Mouse (Mus musculus) embryonic fibroblast, embryonic 13.5 days (primary cell): ENCODE measurements at regions not wholly inside any gene's neighbourhood (a gene's known extent, or its start where the extent isn't known, plus 50 kb on each side); places are given as distances from the start of the nearest gene placed in this dataset.
A peak's percentile ranks its signal among the peaks of the same experiment; 100 is the strongest.

ENCODE experiments used
- H3K27ac ChIP-seq: 2 replicates; pipeline ENCODE4 v1.5.1; 2012; ENCODE audit warnings: low read length, control low read depth, inconsistent platforms; ENCODE audit not compliant: insufficient read depth
- H3K4me1 ChIP-seq: 2 replicates; pipeline ENCODE4 v1.6.1; 2011; ENCODE audit warnings: low read length; ENCODE audit not compliant: control insufficient read depth, insufficient read depth
- H3K4me3 ChIP-seq: 2 replicates; pipeline ENCODE4 v1.5.1; 2011; ENCODE audit warnings: mild to moderate bottlenecking, control low read depth, low read length; ENCODE audit not compliant: insufficient read depth
- CTCF ChIP-seq: IDR thresholded peaks from 2 replicates; pipeline ENCODE4 v1.5.1; 2011; ENCODE audit warnings: mild to moderate bottlenecking, control low read depth, low read length, moderate library complexity, borderline replicate concordance; ENCODE audit not compliant: insufficient read depth
- POLR2A ChIP-seq: IDR thresholded peaks from 2 replicates; pipeline ENCODE4 v1.6.1; 2011; ENCODE audit warnings: low read depth, mild to moderate bottlenecking, control low read depth, low read length, moderate library complexity

DNA sequence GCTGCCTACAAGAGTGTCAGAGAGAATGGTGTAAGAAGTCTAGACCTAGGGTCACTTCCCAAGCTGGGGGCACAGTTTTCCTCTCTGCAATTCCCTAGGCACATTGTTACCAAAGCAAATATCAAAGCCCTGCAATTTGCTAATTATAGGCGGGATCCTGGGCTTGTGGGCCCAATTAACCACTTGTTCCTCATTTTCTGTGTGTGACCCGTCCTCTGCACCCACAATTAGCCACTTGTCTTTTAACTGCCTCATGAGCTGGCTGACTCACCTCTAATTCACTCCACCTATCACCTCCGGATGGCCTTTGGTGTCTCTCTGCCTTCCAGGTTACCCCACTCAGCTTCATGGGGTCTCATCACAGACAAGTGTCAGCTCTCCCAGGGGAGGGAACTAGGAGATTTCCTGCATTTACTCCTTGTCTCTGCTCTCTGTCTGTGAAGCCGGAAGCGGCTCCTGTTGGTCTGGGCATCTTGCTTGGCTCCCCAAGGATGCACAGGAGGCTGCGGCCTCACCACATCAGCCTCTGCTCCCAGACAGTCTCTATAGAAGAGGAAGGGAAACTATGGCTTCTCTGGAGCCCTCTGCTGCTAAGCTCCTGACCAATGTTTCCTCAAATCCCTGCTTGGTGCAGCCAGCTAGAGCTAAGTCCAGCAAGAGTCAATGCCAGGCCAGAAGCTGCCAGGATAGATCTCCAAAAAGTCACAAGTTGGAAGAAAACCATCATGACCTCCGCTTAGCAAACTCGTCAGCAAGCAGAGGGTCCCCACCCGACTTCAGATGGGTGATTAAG lies 73.2 kb upstream of the Hes1 start:
- H3K27ac ChIP-seq: no peak overlapping the region
- no peaks in the 10 kb centered on the region for H3K4me1 ChIP-seq
- TF ChIP-seq POLR2A: no peak
- TF ChIP-seq CTCF: no peak
- no peak overlapping the region for H3K4me3 ChIP-seq

DNA sequence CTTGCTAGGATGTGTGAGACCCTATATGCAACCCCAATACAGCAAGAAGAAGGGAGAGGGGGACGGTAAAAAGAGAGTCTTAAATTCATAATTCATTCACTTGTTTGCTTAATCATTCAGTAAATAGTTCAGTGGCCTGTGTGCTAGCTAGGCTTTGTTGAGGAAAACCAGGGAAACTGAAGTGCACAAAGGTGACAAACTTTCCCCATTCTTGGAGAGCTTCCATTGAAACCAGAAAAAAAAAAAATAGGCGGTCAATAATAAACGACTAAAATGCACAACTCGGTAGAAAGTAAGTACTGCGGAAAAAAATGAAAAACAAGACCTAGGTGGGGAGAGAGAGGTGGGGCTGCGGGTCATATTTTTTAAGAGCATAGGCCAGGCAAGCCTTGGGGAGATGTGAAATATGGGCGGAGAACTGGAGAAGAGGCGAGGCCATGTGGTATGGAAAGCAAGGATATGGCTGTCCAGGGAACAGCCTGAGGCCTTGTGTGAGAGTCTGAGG lies 72.3 kb upstream of the Hes1 start:
- TF ChIP-seq POLR2A: no peak
- no peak for TF ChIP-seq CTCF
- Histone ChIP-seq H3K4me1 (no peaks in the 10 kb centered on the region), H3K27ac (no peak overlapping the region), H3K4me3 (no peak overlapping the region)

DNA sequence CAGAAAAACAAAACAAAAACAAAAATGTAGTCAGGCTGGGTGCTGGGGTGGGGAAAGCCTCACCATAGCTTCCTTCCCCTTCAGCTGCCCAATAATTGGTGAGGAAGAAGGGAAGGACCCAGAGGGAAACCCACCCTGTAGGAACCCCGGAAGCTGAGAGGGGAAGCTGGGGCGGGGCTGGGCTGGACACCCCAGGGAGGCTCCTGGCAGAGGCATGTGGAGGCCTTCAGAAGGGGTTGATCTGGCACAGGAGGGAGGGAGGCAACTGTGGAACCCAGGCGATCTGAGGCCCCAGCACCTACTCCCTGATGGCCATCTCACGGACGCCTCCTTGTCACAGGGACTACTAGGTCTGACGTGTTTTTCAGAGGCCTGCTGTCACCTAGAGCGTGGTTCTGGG lies 71.1 kb upstream of the Hes1 start:
- TF ChIP-seq POLR2A (no peak), CTCF (no peak)
- Histone ChIP-seq H3K4me3 (no peak overlapping the region), H3K4me1 (no peaks in the 10 kb centered on the region), H3K27ac (no peak overlapping the region)

DNA sequence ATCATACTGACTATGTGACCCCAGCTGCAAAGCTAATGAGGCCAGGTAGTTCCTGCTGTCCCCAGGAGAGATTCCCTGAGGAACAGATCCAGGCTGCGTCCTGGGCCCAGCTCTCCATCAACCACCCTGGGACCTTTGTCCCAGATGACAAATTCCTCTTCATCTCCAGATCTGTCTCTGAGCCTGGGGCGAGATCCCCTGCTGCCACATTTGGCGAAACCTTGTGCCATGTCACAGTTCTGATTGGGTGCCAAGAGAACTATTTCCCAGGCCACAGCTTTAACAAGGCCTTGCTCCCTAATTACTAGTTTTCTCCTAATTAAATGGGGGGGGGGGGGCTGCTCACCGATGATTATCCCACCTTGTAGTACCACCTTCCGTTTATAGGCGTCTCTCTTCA lies 70.6 kb upstream of the Hes1 start:
- TF ChIP-seq POLR2A (no peak), CTCF (no peak)
- Histone ChIP-seq H3K4me3 (no peak overlapping the region), H3K4me1 (no peaks in the 10 kb centered on the region), H3K27ac (no peak overlapping the region)

DNA sequence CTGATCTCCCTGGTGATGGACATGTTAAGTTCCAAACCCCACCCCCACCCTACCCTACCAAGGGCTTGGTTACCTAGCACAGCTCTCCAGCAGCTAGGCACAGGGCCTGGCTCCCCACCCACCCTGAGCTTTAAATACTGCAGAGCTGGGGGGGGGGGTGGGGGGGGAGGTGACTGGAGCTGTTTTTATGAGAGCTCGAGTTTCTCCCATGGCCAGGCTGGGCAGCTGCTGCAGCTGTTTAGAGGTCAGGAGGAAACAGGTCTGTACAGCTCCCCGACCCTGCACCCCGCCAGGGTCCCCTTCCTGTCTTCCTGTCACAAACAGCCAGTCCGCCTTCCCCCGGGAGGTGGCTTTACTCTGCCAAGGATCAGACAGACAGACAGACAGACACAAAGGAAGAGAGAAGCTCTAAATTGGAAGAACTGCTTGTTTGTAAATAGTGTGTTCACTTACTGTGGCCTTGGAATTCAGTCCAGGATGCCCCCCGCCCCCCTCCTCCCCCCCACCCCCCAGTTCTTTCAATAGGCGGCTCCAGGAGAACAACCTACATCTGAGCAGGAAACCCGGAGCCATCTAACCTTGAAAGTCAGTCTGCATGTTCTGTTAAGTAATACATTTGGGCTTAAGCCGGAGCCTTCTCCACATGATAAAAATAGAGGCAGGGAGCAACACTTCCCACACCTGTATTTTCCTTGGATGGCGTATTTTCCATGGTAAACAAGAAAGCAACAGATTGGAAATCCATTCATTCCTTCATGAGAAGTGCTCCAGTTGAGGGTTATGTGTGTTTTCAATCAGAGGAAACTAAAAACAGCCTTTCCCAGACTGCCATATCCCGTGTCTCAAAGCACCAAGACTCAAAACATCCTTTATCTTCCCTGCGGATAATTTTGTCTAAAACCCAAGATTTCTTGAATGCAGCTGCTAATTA lies 67.8 kb upstream of the Hes1 start:
- H3K27ac ChIP-seq: no peak overlapping the region
- H3K4me1 ChIP-seq: no peaks in the 10 kb centered on the region
- TF ChIP-seq POLR2A (no peak), CTCF (no peak)
- H3K4me3 ChIP-seq: no peak overlapping the region

DNA sequence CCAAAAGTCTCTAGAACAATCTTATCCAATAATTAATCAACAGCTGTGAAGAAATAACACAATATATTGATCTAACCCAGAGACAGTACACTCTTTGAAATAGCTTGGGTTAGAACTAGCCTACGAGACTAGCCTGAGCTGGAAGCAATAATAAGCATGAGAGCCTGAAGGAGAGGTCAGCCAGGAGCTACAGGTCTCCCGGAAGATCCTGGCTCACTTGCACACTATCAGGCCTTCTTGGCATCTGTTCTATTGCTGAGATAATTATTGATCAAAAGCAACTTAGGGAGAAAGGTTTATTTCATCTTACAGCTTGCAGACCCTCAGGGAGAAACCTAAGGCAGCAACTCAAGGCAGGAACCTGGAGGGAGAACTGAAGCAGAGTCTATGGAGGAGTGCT lies 64.0 kb upstream of the Hes1 start:
- no peak overlapping the region for H3K27ac ChIP-seq
- no peaks in the 10 kb centered on the region for H3K4me1 ChIP-seq
- TF ChIP-seq POLR2A (no peak), CTCF (no peak)
- H3K4me3 ChIP-seq: no peak overlapping the region

DNA sequence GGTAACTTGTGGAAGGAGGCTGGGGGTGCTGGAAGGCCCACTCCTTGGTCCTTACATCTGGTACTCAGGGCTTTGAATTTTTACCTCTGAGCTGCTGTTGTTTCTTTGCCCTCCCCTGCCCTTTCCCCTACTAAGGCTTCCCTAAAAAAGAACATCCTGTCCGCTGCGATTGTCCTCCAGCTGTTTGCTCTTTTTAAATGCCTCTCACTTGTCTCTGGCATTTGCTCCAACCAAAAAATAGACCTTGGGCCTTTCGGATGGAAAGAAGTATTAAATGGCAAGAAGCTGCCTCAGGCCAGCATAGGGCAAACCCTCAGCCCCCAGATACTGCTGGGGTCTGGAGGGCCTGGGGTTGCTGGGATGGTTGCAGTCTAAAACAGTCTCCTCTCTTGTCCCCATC lies 59.1 kb upstream of the Hes1 start:
- TF ChIP-seq CTCF: no peak
- TF ChIP-seq POLR2A: no peak
- Histone ChIP-seq H3K4me3 (no peak overlapping the region), H3K4me1 (peaks cover 9% of the 10 kb centered on the region; the same call in 1 of the 2 replicates), H3K27ac (no peak overlapping the region)

DNA sequence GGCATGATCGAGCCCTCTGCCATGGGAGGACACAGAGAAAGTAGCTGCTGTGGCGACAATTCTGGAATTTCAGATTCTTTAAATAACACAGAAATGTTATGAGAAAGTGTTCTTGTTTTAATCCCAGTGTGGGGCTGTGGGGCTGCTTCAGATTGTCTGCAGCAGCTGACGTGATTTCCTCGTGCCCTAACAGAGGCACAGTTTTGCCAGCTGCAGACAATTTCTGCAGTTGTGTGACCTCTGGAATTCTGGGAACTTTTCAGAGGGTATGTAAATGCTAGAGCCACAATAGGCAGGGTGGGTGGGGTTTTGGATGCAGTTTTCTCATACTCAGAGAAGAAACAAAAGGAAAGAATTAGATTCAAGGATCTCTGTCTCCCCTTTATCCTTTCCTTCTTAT lies 57.4 kb upstream of the Hes1 start:
- Histone ChIP-seq H3K4me1 (peaks cover 9% of the 10 kb centered on the region; the same call in 1 of the 2 replicates), H3K27ac (no peak overlapping the region), H3K4me3 (no peak overlapping the region)
- TF ChIP-seq CTCF (no peak), POLR2A (no peak)

DNA sequence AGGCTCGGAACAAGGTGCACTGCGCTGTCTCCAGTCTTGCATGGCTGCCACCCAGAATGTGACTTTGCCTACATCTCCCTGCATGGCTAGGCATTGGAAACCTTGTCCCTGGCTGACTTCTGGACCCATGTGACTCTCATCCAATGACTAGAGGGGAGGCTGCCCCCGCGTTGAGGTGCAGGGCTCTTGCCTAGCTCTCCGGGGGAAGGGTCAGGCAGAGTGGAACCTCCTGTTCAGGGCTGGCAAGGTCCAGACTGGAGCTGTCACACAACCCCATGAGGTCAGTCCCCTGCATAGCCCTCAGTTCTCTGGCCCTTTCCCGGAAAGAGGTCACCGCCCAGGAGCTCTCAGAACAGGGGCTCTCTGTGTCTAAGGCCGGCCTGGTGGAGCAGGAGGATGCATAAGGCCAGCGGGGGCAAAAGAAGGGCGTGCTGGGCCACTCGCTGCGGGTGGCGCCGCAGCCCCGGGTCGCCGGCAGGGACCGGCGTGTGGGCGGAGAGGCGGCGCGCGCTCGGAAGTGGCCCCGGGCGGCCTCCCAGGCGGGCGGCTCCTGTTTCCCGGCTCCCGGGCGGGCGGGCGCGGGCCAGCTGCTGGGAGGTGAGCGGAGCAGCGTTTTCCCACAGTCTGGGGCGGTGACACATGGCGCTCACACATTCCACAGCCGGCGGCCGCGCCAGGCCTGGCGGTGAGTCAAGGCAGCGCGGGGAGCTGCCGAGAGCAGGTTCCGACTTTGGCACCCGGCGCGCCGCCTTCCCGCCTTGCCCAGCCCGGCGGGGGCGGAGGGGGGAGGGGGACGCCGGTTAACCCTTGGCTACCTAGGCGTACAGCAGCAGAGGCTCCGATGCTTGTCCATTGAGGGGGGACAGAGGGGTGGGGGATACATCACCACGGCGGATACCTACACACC lies 55.5 kb upstream of the Hes1 start:
- 0 out of 2 replicates have a peak overlapping the region, but pooled peaks have one; percentile 2 for H3K4me3 ChIP-seq
- TF ChIP-seq POLR2A (no peak; the same call in 1 of the 2 replicates), CTCF (no peak)
- H3K27ac ChIP-seq: peak overlapping the region; percentile 29
- H3K4me1 ChIP-seq: peaks cover 9% of the 10 kb centered on the region; the same call in 1 of the 2 replicates
